Mouse (Mus musculus): ENCODE data around the gene Rab13. TPM values are rescaled to one million over a fixed set of nuclear protein-coding genes. Genes with fewer than 3 reads are reported as not detected.

Gene Rab13
- polyA plus RNA-seq, 1 experiment from 2014 or later: 38.9 TPM

DNA sequence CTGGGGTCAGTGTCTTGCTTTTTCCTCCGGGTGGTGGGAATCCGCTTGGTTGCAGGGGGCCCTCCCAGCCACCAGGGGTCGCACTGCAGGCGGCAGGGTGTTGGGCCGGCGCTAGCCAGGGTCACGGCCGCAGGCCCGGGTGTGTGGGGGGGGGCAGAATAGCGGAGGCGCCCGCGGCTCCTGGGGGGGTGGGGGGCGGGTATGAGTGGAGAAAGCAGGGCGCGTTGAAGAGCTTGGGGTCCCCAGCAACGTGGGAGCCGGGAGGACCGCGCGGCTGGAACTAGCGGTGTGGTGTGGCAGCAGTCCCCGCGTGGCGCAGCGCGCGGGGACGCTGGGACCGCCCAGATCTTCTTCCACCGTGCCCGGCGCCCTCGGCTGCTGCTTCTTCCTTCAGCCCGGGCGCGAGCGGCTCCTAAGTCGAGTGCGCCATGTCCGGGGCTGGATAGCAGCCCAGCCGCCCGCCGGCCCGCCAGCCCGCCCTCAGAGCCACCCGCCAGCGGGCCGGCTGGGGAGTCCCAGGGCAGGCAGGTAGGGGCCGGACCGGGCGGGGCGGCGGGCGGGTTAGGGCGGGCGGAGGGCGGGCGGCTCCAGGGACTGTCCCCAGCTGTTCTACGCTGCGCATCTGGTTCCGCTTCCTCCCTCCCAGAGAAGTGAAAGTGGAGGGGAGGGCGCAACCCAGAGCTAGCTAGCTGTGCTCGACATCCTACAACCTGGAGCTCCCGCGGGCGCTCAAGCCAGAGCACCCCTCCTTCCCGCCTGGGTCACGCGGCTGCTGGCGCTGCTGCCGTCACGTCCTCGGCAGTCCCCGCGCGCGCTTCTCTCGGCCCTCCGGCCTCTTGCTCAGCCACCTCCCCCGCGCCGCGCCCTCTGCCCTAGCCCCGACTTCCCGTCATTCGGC lies 51.8 kb downstream of the Rab13 start, which contains the start of gene Dennd4b:
Dennd4b (plus strand) TSS at position 152 of the 898 bp plus-strand sequence.
- Histone ChIP-seq H3K9me3 (no peaks in the 10 kb centered on the region), H3K36me3 (peaks cover 44% of the 10 kb centered on the region), H3K4me3 (peak within 1 kb of the TSS; percentile 79), H3K4me1 (peaks cover 15% of the 10 kb centered on the region), H3K27me3 (no peaks in the 10 kb centered on the region), H3K27ac (peak within 1 kb of the TSS; percentile 95), H3K4me2 (peak within 1 kb of the TSS; percentile 85), H3K9ac (peak within 1 kb of the TSS; percentile 85)
- peak; percentile 83 for ATAC-seq (ENCODE audit: insufficient number of reproducible peaks, insufficient read depth, low FRiP score, low TSS enrichment, low read depth)
- under 1% methylated on average over 78 of the region's 87 CpGs for WGBS

GRCm38 (mm10) chr3:90265932-90266741 lies 52.6 kb downstream of the Rab13 start:
- Histone ChIP-seq H3K27ac (peak overlapping the region; percentile 95), H3K36me3 (peaks cover 44% of the 10 kb centered on the region), H3K4me2 (peak overlapping the region; percentile 85), H3K27me3 (no peaks in the 10 kb centered on the region), H3K9ac (peak overlapping the region; percentile 85), H3K4me1 (peaks cover 15% of the 10 kb centered on the region), H3K4me3 (peak overlapping the region; percentile 79), H3K9me3 (no peaks in the 10 kb centered on the region)
- WGBS: 21% methylated on average over 16 of the region's 16 CpGs
- peak; percentile 10; the same call in 1 of the 2 replicates for ATAC-seq (ENCODE audit: insufficient number of reproducible peaks, insufficient read depth, low FRiP score, low TSS enrichment, low read depth)

- Histone ChIP-seq H3K4me2 (peak overlapping the region; percentile 85), H3K4me1 (peaks cover 15% of the 10 kb centered on the region), H3K36me3 (peaks cover 39% of the 10 kb centered on the region), H3K4me3 (peak overlapping the region; percentile 79; the same call in 1 of the 2 replicates), H3K27me3 (no peaks in the 10 kb centered on the region), H3K27ac (no peak overlapping the region), H3K9ac (0 out of 2 replicates have a peak overlapping the region, but pooled peaks have one; percentile 85), H3K9me3 (no peaks in the 10 kb centered on the region)
- no peak for ATAC-seq (ENCODE audit: insufficient number of reproducible peaks, insufficient read depth, low FRiP score, low TSS enrichment, low read depth)
- 93% methylated on average over 20 of the region's 20 CpGs for WGBS
These were observed 53.6 kb downstream of the Rab13 start for GRCm38 (mm10) chr3:90266901-90267775.

DNA sequence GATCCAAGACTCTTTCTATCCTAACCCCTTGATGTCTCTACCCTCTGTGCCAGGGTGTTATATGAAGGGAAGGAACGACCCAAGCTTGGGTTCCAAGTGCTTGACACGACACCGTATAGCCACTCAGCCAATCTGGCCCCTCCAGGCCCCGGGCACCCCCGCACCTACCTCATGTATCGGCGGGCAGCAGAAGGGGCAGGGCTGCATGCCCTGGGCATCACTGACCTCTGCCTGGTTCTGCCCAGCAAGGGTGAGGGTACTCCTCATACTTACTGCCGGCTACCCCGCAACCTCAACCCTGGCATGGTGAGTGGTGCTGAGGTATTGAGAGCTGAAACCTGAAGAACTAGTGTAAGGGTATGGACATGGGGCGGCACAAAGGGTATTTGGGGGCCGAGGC lies 54.7 kb downstream of the Rab13 start:
- peaks cover 39% of the 10 kb centered on the region for H3K36me3 ChIP-seq
- no peaks in the 10 kb centered on the region for H3K27me3 ChIP-seq
- H3K9ac ChIP-seq: no peak overlapping the region
- H3K27ac ChIP-seq: no peak overlapping the region
- H3K9me3 ChIP-seq: no peaks in the 10 kb centered on the region
- H3K4me3 ChIP-seq: no peak overlapping the region
- peaks cover 15% of the 10 kb centered on the region for H3K4me1 ChIP-seq
- H3K4me2 ChIP-seq: no peak overlapping the region
- ATAC-seq (ENCODE audit: insufficient number of reproducible peaks, insufficient read depth, low FRiP score, low TSS enrichment, low read depth): no peak
- WGBS: 96% methylated on average over 11 of the region's 11 CpGs

DNA sequence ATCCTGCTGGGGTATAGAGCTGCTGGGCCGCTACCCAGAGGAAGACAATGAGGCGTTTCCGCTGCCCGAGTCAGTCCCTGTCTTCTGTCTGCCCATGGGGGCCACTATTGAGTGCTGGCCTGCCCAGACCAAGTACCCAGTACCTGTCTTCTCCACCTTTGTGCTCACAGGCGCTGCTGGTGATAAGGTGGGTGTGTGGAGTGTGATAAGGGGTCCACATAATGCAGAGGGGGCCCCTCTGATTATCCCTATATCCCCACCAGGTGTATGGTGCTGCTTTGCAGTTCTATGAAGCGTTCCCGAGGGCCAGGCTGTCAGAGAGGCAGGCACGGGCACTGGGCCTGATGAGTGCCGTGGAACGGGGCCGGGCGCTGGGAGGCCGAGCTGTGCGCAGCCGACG lies 55.5 kb downstream of the Rab13 start:
- no peak for ATAC-seq (ENCODE audit: insufficient number of reproducible peaks, insufficient read depth, low FRiP score, low TSS enrichment, low read depth)
- peak overlapping the region; percentile 21; the same call in 1 of the 2 replicates for H3K9ac ChIP-seq
- H3K36me3 ChIP-seq: peaks cover 40% of the 10 kb centered on the region
- H3K4me3 ChIP-seq: no peak overlapping the region
- no peaks in the 10 kb centered on the region for H3K9me3 ChIP-seq
- no peak overlapping the region for H3K4me2 ChIP-seq
- H3K27me3 ChIP-seq: no peaks in the 10 kb centered on the region
- 89% methylated on average over 16 of the region's 16 CpGs for WGBS
- no peak overlapping the region for H3K27ac ChIP-seq
- H3K4me1 ChIP-seq: peaks cover 15% of the 10 kb centered on the region

GRCm38 (mm10) chr3:90270784-90271183 lies 57.3 kb downstream of the Rab13 start:
- peaks cover 12% of the 10 kb centered on the region for H3K4me1 ChIP-seq
- no peak for ATAC-seq (ENCODE audit: insufficient number of reproducible peaks, insufficient read depth, low FRiP score, low TSS enrichment, low read depth)
- no peak overlapping the region for H3K4me3 ChIP-seq
- H3K27ac ChIP-seq: no peak overlapping the region
- 91% methylated on average over 8 of the region's 8 CpGs for WGBS
- H3K9me3 ChIP-seq: no peaks in the 10 kb centered on the region
- H3K27me3 ChIP-seq: no peaks in the 10 kb centered on the region
- H3K4me2 ChIP-seq: no peak overlapping the region
- H3K9ac ChIP-seq: no peak overlapping the region
- H3K36me3 ChIP-seq: peaks cover 52% of the 10 kb centered on the region

GRCm38 (mm10) chr3:90272170-90272569 lies 58.7 kb downstream of the Rab13 start:
- H3K9ac ChIP-seq: no peak overlapping the region
- H3K4me1 ChIP-seq: no peaks in the 10 kb centered on the region
- no peak overlapping the region for H3K27ac ChIP-seq
- no peak overlapping the region for H3K4me2 ChIP-seq
- no peak overlapping the region for H3K4me3 ChIP-seq
- no peaks in the 10 kb centered on the region for H3K9me3 ChIP-seq
- no peaks in the 10 kb centered on the region for H3K27me3 ChIP-seq
- no peak for ATAC-seq (ENCODE audit: insufficient number of reproducible peaks, insufficient read depth, low FRiP score, low TSS enrichment, low read depth)
- 64% methylated on average over 9 of the region's 9 CpGs for WGBS
- peaks cover 66% of the 10 kb centered on the region for H3K36me3 ChIP-seq

DNA sequence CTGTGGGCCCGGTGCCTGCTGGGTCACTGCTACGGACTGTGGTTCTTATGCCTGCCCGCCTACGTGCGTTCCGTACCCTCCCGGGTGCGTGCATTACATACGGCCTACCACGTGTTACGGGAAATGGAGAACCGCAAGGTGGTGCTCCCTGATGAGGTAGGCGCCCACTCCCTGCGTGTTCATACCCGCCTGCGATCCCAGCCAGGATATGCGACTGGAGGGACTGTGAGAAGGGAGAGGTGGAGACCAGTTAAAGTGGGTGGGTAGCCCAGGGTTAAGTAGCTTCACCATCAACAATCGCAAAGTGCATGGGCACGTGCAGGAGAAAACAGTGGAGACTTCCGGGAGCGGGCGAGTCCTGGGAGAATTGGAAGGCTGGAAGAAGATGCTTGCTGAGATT lies 60.4 kb downstream of the Rab13 start:
- no peak overlapping the region for H3K27ac ChIP-seq
- no peak overlapping the region for H3K9ac ChIP-seq
- ATAC-seq (ENCODE audit: insufficient number of reproducible peaks, insufficient read depth, low FRiP score, low TSS enrichment, low read depth): no peak
- H3K36me3 ChIP-seq: peaks cover 79% of the 10 kb centered on the region
- no peak overlapping the region for H3K4me3 ChIP-seq
- WGBS: 93% methylated on average over 22 of the region's 22 CpGs
- H3K27me3 ChIP-seq: no peaks in the 10 kb centered on the region
- no peaks in the 10 kb centered on the region for H3K9me3 ChIP-seq
- no peaks in the 10 kb centered on the region for H3K4me1 ChIP-seq
- H3K4me2 ChIP-seq: no peak overlapping the region

DNA sequence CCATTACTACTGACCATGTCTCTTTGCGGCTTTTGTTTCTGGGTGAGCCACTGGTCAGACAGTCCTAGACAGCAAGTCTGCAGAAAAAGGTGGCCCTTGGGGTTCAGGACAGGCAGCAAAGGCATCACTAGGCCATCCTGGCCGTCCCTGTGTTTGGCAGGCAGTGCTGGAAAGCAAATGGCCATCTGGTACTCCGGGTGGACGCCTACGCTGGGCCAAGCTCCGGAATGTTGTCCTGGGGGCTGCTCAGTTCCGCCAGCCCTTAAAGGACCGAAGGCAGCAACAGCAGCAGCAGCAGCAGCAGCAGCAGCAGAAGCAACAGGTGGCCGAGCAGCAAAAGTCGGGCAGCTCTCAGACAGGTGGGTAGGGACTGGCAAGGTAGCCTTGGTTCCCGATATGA lies 61.8 kb downstream of the Rab13 start:
- no peaks in the 10 kb centered on the region for H3K27me3 ChIP-seq
- H3K4me2 ChIP-seq: no peak overlapping the region
- H3K4me1 ChIP-seq: no peaks in the 10 kb centered on the region
- peaks cover 87% of the 10 kb centered on the region for H3K36me3 ChIP-seq
- no peak overlapping the region for H3K9ac ChIP-seq
- no peak for ATAC-seq (ENCODE audit: insufficient number of reproducible peaks, insufficient read depth, low FRiP score, low TSS enrichment, low read depth)
- H3K4me3 ChIP-seq: no peak overlapping the region
- no peak overlapping the region for H3K27ac ChIP-seq
- WGBS: 91% methylated on average over 11 of the region's 11 CpGs
- H3K9me3 ChIP-seq: no peaks in the 10 kb centered on the region
